Mouse (Mus musculus) limb, embryonic 14.5 days (tissue): ENCODE measurements around the gene Il17rc. TPM values are rescaled to one million over a fixed set of nuclear protein-coding genes. Genes with fewer than 3 reads are reported as not detected.

Experiments
- ATAC-seq: fragments of 200-750 bp; cut with Nextera tagmentation; 2 replicates; pipeline ENCODE4 v1.8.0; 2017; ENCODE audit warnings: low read depth, moderate number of reproducible peaks, moderate TSS enrichment; ENCODE audit not compliant: low FRiP score
- DNase-seq: peaks from one replicate; pipeline ENCODE4 v3.0.0-alpha.2; 2015; ENCODE audit warnings: low spot score
- H3K27ac ChIP-seq: fragments of 300-500 bp; sonication (generic); replicated peaks from 2 replicates; pipeline ENCODE4 v1.5.1; 2014; ENCODE audit warnings: low read depth, mild to moderate bottlenecking, low read length, moderate library complexity, mixed read lengths
- H3K27me3 ChIP-seq: fragments of 300-500 bp; sonication (generic); 2 replicates; pipeline ENCODE4 v1.6.1; 2014; ENCODE audit warnings: low read length, mixed read lengths; ENCODE audit not compliant: control insufficient read depth, insufficient read depth
- H3K36me3 ChIP-seq: fragments of 300-500 bp; sonication (generic); 2 replicates; pipeline ENCODE4 v1.6.1; 2014; ENCODE audit warnings: mild to moderate bottlenecking, low read length, moderate library complexity, mixed read lengths; ENCODE audit not compliant: control insufficient read depth, insufficient read depth
- H3K4me1 ChIP-seq: fragments of 300-500 bp; sonication (generic); 2 replicates; pipeline ENCODE4 v1.6.1; 2014; ENCODE audit warnings: antibody characterized with exemption, low read length, mixed read lengths; ENCODE audit not compliant: control insufficient read depth, insufficient read depth
- H3K4me2 ChIP-seq: fragments of 300-500 bp; sonication (generic); replicated peaks from 2 replicates; pipeline ENCODE4 v1.6.1; 2014; ENCODE audit warnings: low read depth, mild to moderate bottlenecking, low read length, moderate library complexity; ENCODE audit not compliant: severe bottlenecking
- H3K4me3 ChIP-seq: fragments of 300-500 bp; sonication (generic); replicated peaks from 2 replicates; pipeline ENCODE4 v1.5.1; 2014; ENCODE audit warnings: low read length
- H3K9ac ChIP-seq: fragments of 300-500 bp; sonication (generic); 2 replicates; pipeline ENCODE4 v1.6.1; 2014; ENCODE audit warnings: mild to moderate bottlenecking, low read depth, low read length, moderate library complexity; ENCODE audit not compliant: severe bottlenecking
- H3K9me3 ChIP-seq: fragments of 300-500 bp; sonication (generic); 2 replicates; pipeline ENCODE4 v1.6.1; 2016; ENCODE audit warnings: low read length; ENCODE audit not compliant: control insufficient read depth
- POLR2A ChIP-seq: fragments of 200-500 bp; IDR thresholded peaks from 2 replicates; pipeline ENCODE4 v1.8.0; 2012; ENCODE audit warnings: inconsistent platforms, mild to moderate bottlenecking, moderate library complexity, borderline replicate concordance; ENCODE audit not compliant: insufficient read depth, insufficient read length; ENCODE audit errors: extremely low read depth
- WGBS: fragments of 180-500 bp; shearing (Covaris S2); extraction: QIAGEN DNeasy Blood & Tissue Kit; methylation state at CpG from one replicate; pipeline ENCODE4 v1.1.7; 2014; 5-methylcytosine and 5-hydroxymethylcytosine counted together
- polyA plus RNA-seq, 2 experiments: library from polyadenylated mRNA; depleted of rRNA in 1 of 2; stranded (reverse) in 1 of 2; unstranded in 1 of 2; fragments of >200 nt; fragmentation: Nextera tagmentation in 1 of 2; extraction: Ambion mirVana in 1 of 2; gene quantifications; 2 replicates each; pipeline versions ENCODE4 v1.2.1 to v1.2.3; 2012 to 2014

Il17rc gene
- polyA plus RNA-seq, 2 experiments: 21.5 to 28.2 TPM

DNA sequence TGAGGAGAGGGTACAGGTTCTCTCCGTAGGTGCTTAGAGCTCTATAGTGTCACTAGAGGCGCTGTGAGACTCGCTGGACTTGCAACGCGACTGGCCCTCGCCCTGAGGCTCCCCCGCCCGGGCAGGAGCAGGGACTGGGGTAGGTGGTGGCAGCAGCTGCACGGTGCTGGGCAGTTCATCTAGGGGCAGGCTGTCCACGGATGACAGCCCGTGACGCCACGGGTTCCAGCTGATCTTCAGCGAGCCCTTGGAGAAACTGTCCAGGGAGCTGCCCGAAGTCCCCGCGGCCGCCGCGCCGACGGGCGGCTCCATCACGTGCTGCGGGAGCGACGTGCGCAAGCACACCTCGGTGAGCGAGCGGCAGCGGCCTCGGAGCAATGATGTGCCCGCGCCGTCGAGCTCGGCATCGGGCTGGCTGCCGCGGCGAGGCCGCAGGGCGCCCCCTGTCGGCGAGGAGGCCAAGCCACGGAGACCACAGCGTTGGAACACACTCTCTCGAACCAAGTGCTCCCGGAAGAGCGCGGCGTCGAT lies 23.1 kb downstream of the Il17rc start:
- 0 out of 2 replicates have a peak overlapping the region, but pooled peaks have one; percentile 21 for H3K27ac ChIP-seq
- H3K4me3 ChIP-seq: peak overlapping the region; percentile 43
- H3K4me1 ChIP-seq: no peaks in the 10 kb centered on the region; the same call in 1 of the 2 replicates
- H3K4me2 ChIP-seq: peak overlapping the region; percentile 65
- WGBS: 1% methylated on average over 52 of the region's 54 CpGs
- TF ChIP-seq POLR2A: no peak
- peaks cover 6% of the 10 kb centered on the region; the same call in 1 of the 2 replicates for H3K36me3 ChIP-seq
- peak; percentile 84 for ATAC-seq
- H3K9ac ChIP-seq: peak overlapping the region; percentile 56
- H3K27me3 ChIP-seq: peaks cover 19% of the 10 kb centered on the region; the same call in 1 of the 2 replicates
- no peaks in the 10 kb centered on the region for H3K9me3 ChIP-seq
- peak; percentile 66 for DNase-seq

- Histone ChIP-seq H3K9ac (peak overlapping the region; percentile 56; the same call in 1 of the 2 replicates), H3K4me1 (no peaks in the 10 kb centered on the region; the same call in 1 of the 2 replicates), H3K9me3 (no peaks in the 10 kb centered on the region), H3K27ac (no peak overlapping the region), H3K36me3 (no peaks in the 10 kb centered on the region), H3K4me2 (peak overlapping the region; percentile 65), H3K4me3 (peak overlapping the region; percentile 43), H3K27me3 (peaks cover 19% of the 10 kb centered on the region; the same call in 1 of the 2 replicates)
- no peak for DNase-seq
- TF ChIP-seq POLR2A: no peak
- ATAC-seq: no peak
- 43% methylated on average over 28 of the region's 28 CpGs for whole genome bisulfite sequencing
Measured at GRCm38 (mm10) chr6:113495071-113495675, 23.9 kb downstream of the Il17rc start.

GRCm38 (mm10) chr6:113499346-113499745 lies 28.1 kb downstream of the Il17rc start:
- no peak overlapping the region for H3K9ac ChIP-seq
- H3K4me2 ChIP-seq: no peak overlapping the region
- H3K27me3 ChIP-seq: peaks cover 24% of the 10 kb centered on the region; the same call in 1 of the 2 replicates
- no peak overlapping the region for H3K4me3 ChIP-seq
- ATAC-seq (no peak), DNase-seq (no peak)
- H3K36me3 ChIP-seq: no peaks in the 10 kb centered on the region
- H3K4me1 ChIP-seq: no peaks in the 10 kb centered on the region; the same call in 1 of the 2 replicates
- H3K27ac ChIP-seq: no peak overlapping the region
- no peaks in the 10 kb centered on the region for H3K9me3 ChIP-seq
- WGBS: 79% methylated on average over 6 of the region's 6 CpGs
- no peak for TF ChIP-seq POLR2A

DNA sequence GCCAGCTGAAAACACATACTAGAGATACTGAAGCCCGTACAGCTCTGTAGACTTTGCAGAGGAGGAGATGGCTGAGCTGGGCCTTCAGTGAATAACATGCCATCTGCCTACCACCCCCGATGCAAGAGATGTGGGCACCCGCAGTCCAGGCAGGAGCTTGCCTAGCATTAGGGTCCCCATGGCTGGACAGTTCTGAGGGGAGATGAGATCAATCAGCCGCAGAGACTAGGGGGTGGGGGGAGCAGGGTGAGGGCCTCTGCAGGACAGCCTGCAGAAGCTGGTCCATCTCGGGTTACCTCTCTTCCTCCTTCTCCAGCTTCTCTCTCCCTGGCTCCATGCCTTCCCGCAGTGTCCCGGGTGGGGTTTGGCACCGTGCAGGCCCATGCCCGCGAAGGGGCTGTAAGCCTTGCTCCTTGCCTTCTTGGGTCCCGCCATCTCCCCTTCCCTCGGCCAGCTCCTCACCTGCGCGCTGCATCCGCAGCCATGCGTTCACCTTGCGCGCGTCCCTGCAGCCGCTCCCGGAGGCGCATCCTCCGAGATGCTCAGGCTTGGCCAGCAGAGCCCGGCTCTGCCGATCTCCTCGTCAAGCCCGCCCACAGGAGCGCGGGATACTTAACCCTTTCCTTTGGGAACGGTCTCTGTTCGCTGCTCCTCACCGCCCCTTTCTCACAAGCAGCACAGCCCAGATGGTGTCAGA lies 30.3 kb downstream of the Il17rc start, which contains the start of gene Prrt3:
Gene Prrt3, minus strand, starts transcription at position 544 of the 697 bp plus-strand sequence.
- Histone ChIP-seq H3K9ac (peak within 1 kb of the TSS; percentile 40), H3K27ac (no peak within 1 kb of the TSS), H3K36me3 (no peaks in the 10 kb centered on the region), H3K9me3 (no peaks in the 10 kb centered on the region), H3K4me1 (no peaks in the 10 kb centered on the region), H3K4me2 (peak within 1 kb of the TSS; percentile 46), H3K4me3 (peak within 1 kb of the TSS; percentile 31), H3K27me3 (peaks cover 11% of the 10 kb centered on the region; the same call in 1 of the 2 replicates)
- DNase-seq (no peak), ATAC-seq (peak; percentile 47; the same call in 1 of the 2 replicates)
- TF ChIP-seq POLR2A: no peak
- WGBS: 3% methylated on average over 32 of the region's 32 CpGs

- DNase-seq: no peak
- WGBS: 83% methylated on average over 2 of the region's 2 CpGs
- Histone ChIP-seq H3K9ac (no peak overlapping the region), H3K9me3 (no peaks in the 10 kb centered on the region), H3K4me3 (no peak overlapping the region), H3K4me2 (no peak overlapping the region), H3K36me3 (no peaks in the 10 kb centered on the region), H3K4me1 (no peaks in the 10 kb centered on the region), H3K27me3 (peaks cover 11% of the 10 kb centered on the region; the same call in 1 of the 2 replicates), H3K27ac (no peak overlapping the region)
- ATAC-seq: no peak
- no peak for TF ChIP-seq POLR2A
Measured at GRCm38 (mm10) chr6:113502801-113503200, 31.6 kb downstream of the Il17rc start.
